ENCODE assay signal across 24 mouse cellular contexts in genomic region chr6:100622861-100623507, GRCm38 (mm10). TPM values are rescaled to one million over a fixed set of nuclear protein-coding genes. Genes with fewer than 3 reads are reported as not detected.
DNase-seq lines count a peak whose midpoint lies in the region; ATAC-seq and TF ChIP-seq lines count a peak whose summit lies in the region.
"Had no signal": no experiment of that assay in that cellular context is flagged by ENCODE, and none has a peak within 500 bp of the region (broad histone marks: within the 10 kb centered on the region; RNA-seq: fewer than 3 reads in every experiment).

No protein-coding gene starts in this region.

- no peak for TF ChIP-seq CTCF in bone marrow, adult 2 months (IDR thresholded peaks at IDR 0.05; ENCODE audit: control insufficient read depth, insufficient read depth, low read length)

- intact Hi-C loops in gastrocnemius, postnatal 14 days (cut with DNase I; ENCODE audit: low total_unique reads) = no loop called here

- 32% methylated on average over 2 of the region's 2 CpGs for WGBS in intestine, embryonic 14.5 days
- WGBS in intestine, embryonic 15.5 days = 25% methylated on average over 2 of the region's 2 CpGs
- WGBS in bone marrow, adult 2 months = 56% methylated on average over 2 of the region's 2 CpGs
- 47% methylated on average over 2 of the region's 2 CpGs for WGBS in liver, embryonic 16.5 days (ENCODE audit: insufficient replicate concordance)

- H3K9ac ChIP-seq in intestine, embryonic 14.5 days (ENCODE audit: low read length) = no peak overlapping the region
- H3K9ac ChIP-seq in intestine, embryonic 15.5 days = no peak overlapping the region
- peak overlapping the region; percentile 4; the same call in 1 of the 2 replicates for H3K9ac ChIP-seq in liver, embryonic 16.5 days (ENCODE audit: low read depth, low read length)
- H3K9ac ChIP-seq: hindbrain, embryonic 12.5 days; neural tube, embryonic 15.5 days had no signal

- DNase-seq in intestine, embryonic 14.5 days (ENCODE audit: low spot score) = peak; percentile 38
- DNase-seq in A20 (ENCODE audit: low read depth, low spot score) = peak; percentile 70
- DNase-seq in gastrocnemius, postnatal 14 days = no peak
- no peak for DNase-seq in thymus, postnatal 25 days
- DNase-seq: adrenal gland, postnatal 10 days; cerebellum, adult 18-20 months; cerebellum, postnatal 36 days; gastrocnemius, postnatal 10 days; heart, adult 2 months; heart, postnatal 10 days; kidney, postnatal 10 days; layer of hippocampus, postnatal 36 days; spleen, adult 18-20 months had no signal

- no peak overlapping the region for H3K4me2 ChIP-seq in intestine, embryonic 14.5 days (ENCODE audit: low read length)
- no peak overlapping the region for H3K4me2 ChIP-seq in intestine, embryonic 15.5 days (replicated peaks)
- no peak overlapping the region for H3K4me2 ChIP-seq in liver, embryonic 16.5 days (ENCODE audit: low read depth, low read length)
- H3K4me2 ChIP-seq: hindbrain, embryonic 12.5 days; neural tube, embryonic 15.5 days had no signal

- H3K9me3 ChIP-seq in intestine, embryonic 14.5 days (ENCODE audit: control insufficient read depth, low read length) = no peaks in the 10 kb centered on the region
- no peaks in the 10 kb centered on the region for H3K9me3 ChIP-seq in intestine, embryonic 15.5 days
- H3K9me3 ChIP-seq in liver, embryonic 16.5 days (replicated peaks; ENCODE audit: control insufficient read depth, low read length) = no peaks in the 10 kb centered on the region
- H3K9me3 ChIP-seq: hindbrain, embryonic 12.5 days; neural tube, embryonic 15.5 days had no signal

- ATAC-seq in intestine, embryonic 14.5 days (replicated peaks; ENCODE audit: low FRiP score, low TSS enrichment, low read depth) = no peak
- ATAC-seq in intestine, embryonic 15.5 days = no peak
- ATAC-seq in liver, embryonic 16.5 days (ENCODE audit: low read depth) = peak; percentile 36; the same call in 1 of the 2 replicates
- ATAC-seq: activated CD4-positive, CD25-positive, alpha-beta regulatory T cell, adult 4 months; forebrain, embryonic 14.5 days; lung, postnatal 0 days; midbrain, embryonic 16.5 days; Patski had no signal

- no peak overlapping the region for H3K4me3 ChIP-seq in intestine, embryonic 14.5 days (ENCODE audit: low read depth, low read length)
- no peak overlapping the region for H3K4me3 ChIP-seq in intestine, embryonic 15.5 days (replicated peaks)
- H3K4me3 ChIP-seq in bone marrow, adult 2 months (replicated peaks; ENCODE audit: control insufficient read depth, low read depth, low read length) = no peak overlapping the region
- no peak overlapping the region for H3K4me3 ChIP-seq in liver, embryonic 16.5 days (ENCODE audit: low read depth, low read length)
- H3K4me3 ChIP-seq: heart, adult 2 months; hindbrain, embryonic 12.5 days; layer of hippocampus, adult 2 months; neural tube, embryonic 15.5 days had no signal

- TF ChIP-seq POLR2A in bone marrow, adult 2 months (IDR thresholded peaks at IDR 0.05; ENCODE audit: borderline replicate concordance, control insufficient read depth, low read depth, low read length) = no peak

- H3K27me3 ChIP-seq in intestine, embryonic 14.5 days (replicated peaks; ENCODE audit: control insufficient read depth, insufficient read depth, low read length) = no peaks in the 10 kb centered on the region
- H3K27me3 ChIP-seq in intestine, embryonic 15.5 days (replicated peaks) = no peaks in the 10 kb centered on the region
- no peaks in the 10 kb centered on the region for H3K27me3 ChIP-seq in liver, embryonic 16.5 days (ENCODE audit: control insufficient read depth, insufficient read depth, low read depth, low read length)
- H3K27me3 ChIP-seq: hindbrain, embryonic 12.5 days; neural tube, embryonic 15.5 days; Patski had no signal

- H3K4me1 ChIP-seq in intestine, embryonic 14.5 days (replicated peaks; ENCODE audit: control insufficient read depth, insufficient read depth, low read length) = no peaks in the 10 kb centered on the region
- no peaks in the 10 kb centered on the region for H3K4me1 ChIP-seq in intestine, embryonic 15.5 days (replicated peaks)
- H3K4me1 ChIP-seq in bone marrow, adult 2 months (ENCODE audit: control insufficient read depth, insufficient read depth, low read length) = no peaks in the 10 kb centered on the region; the same call in 1 of the 2 replicates
- H3K4me1 ChIP-seq in liver, embryonic 16.5 days (ENCODE audit: control insufficient read depth, low read depth, low read length) = peaks cover 13% of the 10 kb centered on the region
- H3K4me1 ChIP-seq: hindbrain, embryonic 12.5 days; neural tube, embryonic 15.5 days had no signal

- peaks cover 5% of the 10 kb centered on the region; the same call in 1 of the 2 replicates for H3K36me3 ChIP-seq in intestine, embryonic 14.5 days (ENCODE audit: control insufficient read depth, insufficient read depth, low read length)
- no peaks in the 10 kb centered on the region for H3K36me3 ChIP-seq in intestine, embryonic 15.5 days
- H3K36me3 ChIP-seq in liver, embryonic 16.5 days (ENCODE audit: control insufficient read depth, insufficient read depth) = no peaks in the 10 kb centered on the region; the same call in 1 of the 2 replicates
- H3K36me3 ChIP-seq: hindbrain, embryonic 12.5 days; neural tube, embryonic 15.5 days had no signal

- no peak overlapping the region for H3K27ac ChIP-seq in intestine, embryonic 14.5 days (ENCODE audit: low read depth)
- H3K27ac ChIP-seq in intestine, embryonic 15.5 days = no peak overlapping the region
- 0 out of 2 replicates have a peak overlapping the region, but pooled peaks have one; percentile 37 for H3K27ac ChIP-seq in bone marrow, adult 2 months (ENCODE audit: control insufficient read depth, insufficient read depth, low read depth, low read length, poor library complexity)
- H3K27ac ChIP-seq in liver, embryonic 16.5 days (ENCODE audit: low read length) = peak overlapping the region; percentile 83
- H3K27ac ChIP-seq: heart, adult 2 months; hindbrain, embryonic 12.5 days; layer of hippocampus, adult 2 months; neural tube, embryonic 15.5 days had no signal

RNA-seq across cellular contexts. Expression of gene Shq1, which starts 48.0 kb away (rescaled TPM):
- 16.6 and 18.6 TPM in 2 replicates for polyA plus RNA-seq in intestine, embryonic 14.5 days (2014; fragmentation: Nextera tagmentation; extraction: Ambion mirVana)
- polyA plus RNA-seq in intestine, embryonic 15.5 days (2015; fragmentation: Nextera tagmentation; extraction: Ambion mirVana) = 16.8 and 18.2 TPM in 2 replicates
- 3.3 and 6.4 TPM in 2 replicates for polyA plus RNA-seq in bone marrow, adult 2 months (2011; ENCODE audit: insufficient read depth, insufficient read length, low replicate concordance, missing spikeins)
- 8.1 and 8.4 TPM in 2 replicates for polyA plus RNA-seq in liver, embryonic 16.5 days (2015; fragmentation: Nextera tagmentation; extraction: Ambion mirVana)
- 1 to 10 TPM; 1.4 to 2.1 TPM for total RNA-seq in gastrocnemius, postnatal 14 days (2021)

Comparison
In these comparisons a context has a peak if more than half of its experiments do, and no peak if none do; other contexts are left out.
1. DNase-seq: peak in intestine, embryonic 14.5 days (single experiment) and A20 (single experiment); none in gastrocnemius, postnatal 14 days (single experiment) and thymus, postnatal 25 days (single experiment).
2. H3K27ac ChIP-seq: peak in bone marrow, adult 2 months (single experiment) and liver, embryonic 16.5 days (single experiment); none in intestine, embryonic 14.5 days (single experiment) and intestine, embryonic 15.5 days (single experiment).